Mouse (Mus musculus) liver, embryonic 13.5 days (tissue): ENCODE measurements around the gene A930004D18Rik. TPM values are rescaled to one million over a fixed set of nuclear protein-coding genes. Genes with fewer than 3 reads are reported as not detected.

Experiments used
- ATAC-seq: fragments of 200-750 bp; cut with Nextera tagmentation; 2 replicates; pipeline ENCODE4 v1.8.0; 2017; ENCODE audit warnings: low read depth, mild to moderate bottlenecking, moderate number of reproducible peaks, moderate library complexity
- DNase-seq: peaks from one replicate; pipeline ENCODE4 v3.0.0; 2022
- H3K27ac ChIP-seq: fragments of 300-500 bp; sonication (generic); 2 replicates; pipeline ENCODE4 v1.5.1; 2015; ENCODE audit warnings: moderate library complexity, mild to moderate bottlenecking, inconsistent platforms
- H3K27me3 ChIP-seq: fragments of 300-500 bp; sonication (generic); 2 replicates; pipeline ENCODE4 v1.6.1; 2015; ENCODE audit warnings: mild to moderate bottlenecking, inconsistent platforms
- H3K36me3 ChIP-seq: fragments of 300-500 bp; sonication (generic); 2 replicates; pipeline ENCODE4 v1.6.1; 2015; ENCODE audit warnings: mild to moderate bottlenecking, inconsistent platforms
- H3K4me1 ChIP-seq: fragments of 300-500 bp; sonication (generic); replicated peaks from 2 replicates; pipeline ENCODE4 v1.6.1; 2015; ENCODE audit warnings: inconsistent platforms
- H3K4me2 ChIP-seq: fragments of 300-500 bp; sonication (generic); 2 replicates; pipeline ENCODE4 v1.6.1; 2015; ENCODE audit warnings: inconsistent platforms, mild to moderate bottlenecking, moderate library complexity
- H3K4me3 ChIP-seq: fragments of 300-500 bp; sonication (generic); replicated peaks from 2 replicates; pipeline ENCODE4 v1.5.1; 2015; ENCODE audit warnings: mild to moderate bottlenecking, inconsistent platforms
- H3K9ac ChIP-seq: fragments of 300-500 bp; sonication (generic); 2 replicates; pipeline ENCODE4 v1.6.1; 2015; ENCODE audit warnings: mild to moderate bottlenecking, inconsistent platforms
- H3K9me3 ChIP-seq: fragments of 300-500 bp; sonication (generic); replicated peaks from 2 replicates; pipeline ENCODE4 v1.6.1; 2016; ENCODE audit warnings: inconsistent platforms
- WGBS: fragments of 180-500 bp; shearing (Covaris S2); methylation state at CpG from one replicate; pipeline ENCODE4 v1.1.7; 2015; ENCODE audit not compliant: insufficient replicate concordance; 5-methylcytosine and 5-hydroxymethylcytosine counted together
- polyA plus RNA-seq: library from polyadenylated mRNA; unstranded; fragments of >200 nt; fragmentation: Nextera tagmentation; extraction: Ambion mirVana; gene quantifications from 2 replicates; pipeline ENCODE4 v1.2.1, GENCODE M21; 2015

Gene A930004D18Rik
- polyA plus RNA-seq, 1 experiment from 2014 or later: 1.2 TPM

DNA sequence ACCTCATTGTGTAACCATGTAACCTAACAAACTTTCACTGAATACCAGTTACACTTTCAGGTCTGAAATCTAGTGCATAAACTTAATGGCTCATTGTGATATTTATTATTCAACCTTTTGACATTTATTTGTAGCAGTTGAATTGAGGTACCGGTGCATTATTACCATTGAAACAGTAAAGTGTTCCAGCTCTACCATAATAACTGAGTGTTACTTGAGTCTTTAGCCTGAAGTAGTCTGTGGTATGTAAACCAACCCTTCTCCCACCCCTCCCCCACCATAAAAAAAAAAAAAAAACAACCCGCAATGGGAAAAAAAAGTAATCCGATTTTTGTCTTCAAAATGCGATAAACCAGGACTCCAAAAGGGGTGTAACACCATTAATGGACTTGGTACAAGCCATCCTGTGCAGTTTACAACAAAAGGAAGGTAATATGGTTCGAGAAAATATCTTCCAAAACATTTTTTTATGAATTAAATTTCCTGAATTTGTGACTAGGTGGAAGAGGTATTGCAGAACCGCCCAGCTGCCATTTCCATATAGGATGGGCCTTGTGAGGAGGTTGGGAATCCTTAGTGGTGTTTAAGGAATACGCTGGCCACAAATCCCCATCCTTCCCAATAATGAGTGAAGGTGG is 7.7 kb upstream of the A930004D18Rik start:
- H3K4me3 ChIP-seq: peak overlapping the region; percentile 77; the same call in 1 of the 2 replicates
- H3K27me3 ChIP-seq: peaks cover 93% of the 10 kb centered on the region
- H3K9ac ChIP-seq: no peak overlapping the region
- H3K36me3 ChIP-seq: no peaks in the 10 kb centered on the region
- H3K4me1 ChIP-seq: peaks cover 53% of the 10 kb centered on the region
- H3K27ac ChIP-seq: no peak overlapping the region
- H3K9me3 ChIP-seq: no peaks in the 10 kb centered on the region
- DNase-seq (no peak), ATAC-seq (no peak)
- 35% methylated on average over 7 of the region's 7 CpGs for WGBS
- H3K4me2 ChIP-seq: peak overlapping the region; percentile 96

GRCm38 (mm10) chr2:18041199-18041885 is 3.8 kb upstream of the A930004D18Rik start:
- no peak for DNase-seq
- H3K4me1 ChIP-seq: peaks cover 23% of the 10 kb centered on the region
- peak; percentile 70 for ATAC-seq
- H3K4me3 ChIP-seq: no peak overlapping the region
- WGBS: 46% methylated on average over 14 of the region's 14 CpGs
- 0 out of 2 replicates have a peak overlapping the region, but pooled peaks have one; percentile 13 for H3K9ac ChIP-seq
- peak overlapping the region; percentile 50 for H3K27ac ChIP-seq
- no peaks in the 10 kb centered on the region for H3K36me3 ChIP-seq
- H3K9me3 ChIP-seq: no peaks in the 10 kb centered on the region
- H3K4me2 ChIP-seq: peak overlapping the region; percentile 19
- peaks cover 91% of the 10 kb centered on the region for H3K27me3 ChIP-seq

GRCm38 (mm10) chr2:18040347-18041160 is 3.0 kb upstream of the A930004D18Rik start:
- Histone ChIP-seq H3K4me1 (peaks cover 17% of the 10 kb centered on the region), H3K4me2 (peak overlapping the region; percentile 19), H3K27me3 (peaks cover 83% of the 10 kb centered on the region), H3K4me3 (no peak overlapping the region), H3K36me3 (no peaks in the 10 kb centered on the region), H3K9me3 (no peaks in the 10 kb centered on the region), H3K27ac (peak overlapping the region; percentile 70), H3K9ac (0 out of 2 replicates have a peak overlapping the region, but pooled peaks have one; percentile 17)
- no peak for DNase-seq
- WGBS: 67% methylated on average over 27 of the region's 27 CpGs
- ATAC-seq: peak; percentile 65

GRCm38 (mm10) chr2:18039566-18040290 is 2.2 kb upstream of the A930004D18Rik start:
- WGBS: 20% methylated on average over 46 of the region's 46 CpGs
- Histone ChIP-seq H3K4me3 (peak overlapping the region; percentile 17; the same call in 1 of the 2 replicates), H3K9ac (peak overlapping the region; percentile 51), H3K9me3 (no peaks in the 10 kb centered on the region), H3K36me3 (no peaks in the 10 kb centered on the region), H3K4me2 (peak overlapping the region; percentile 50), H3K27me3 (peaks cover 78% of the 10 kb centered on the region), H3K27ac (peak overlapping the region; percentile 70), H3K4me1 (peaks cover 17% of the 10 kb centered on the region)
- ATAC-seq (no peak), DNase-seq (no peak)

DNA sequence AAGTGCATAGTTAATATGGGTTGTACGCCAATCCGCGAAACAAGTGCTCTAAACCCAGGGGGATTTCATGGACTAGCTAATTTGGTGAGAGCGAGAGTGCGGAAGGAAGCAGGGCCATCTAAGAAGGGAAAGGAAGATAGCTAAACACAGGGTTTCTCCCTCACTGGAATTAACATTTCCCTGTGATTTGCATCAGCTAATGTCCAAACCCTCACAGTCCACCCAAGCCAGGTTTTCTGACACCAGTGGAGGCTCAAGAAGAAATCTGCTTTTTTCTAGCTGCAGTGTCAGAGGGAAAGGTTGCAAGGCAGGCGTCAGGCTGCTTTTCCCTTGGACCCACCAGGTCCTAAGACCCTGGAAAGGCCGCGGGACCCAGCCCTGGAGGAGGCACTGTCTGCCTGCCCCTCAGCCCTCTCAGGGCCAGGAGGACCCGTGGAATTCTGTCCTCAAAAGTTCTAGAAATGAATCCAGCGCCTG is 1.4 kb upstream of the A930004D18Rik start:
- Histone ChIP-seq H3K27ac (no peak overlapping the region), H3K36me3 (no peaks in the 10 kb centered on the region), H3K4me3 (no peak overlapping the region), H3K27me3 (peaks cover 80% of the 10 kb centered on the region), H3K9me3 (no peaks in the 10 kb centered on the region), H3K4me2 (no peak overlapping the region), H3K9ac (no peak overlapping the region), H3K4me1 (peaks cover 17% of the 10 kb centered on the region)
- DNase-seq: no peak
- no peak for ATAC-seq
- 58% methylated on average over 10 of the region's 10 CpGs for WGBS

DNA sequence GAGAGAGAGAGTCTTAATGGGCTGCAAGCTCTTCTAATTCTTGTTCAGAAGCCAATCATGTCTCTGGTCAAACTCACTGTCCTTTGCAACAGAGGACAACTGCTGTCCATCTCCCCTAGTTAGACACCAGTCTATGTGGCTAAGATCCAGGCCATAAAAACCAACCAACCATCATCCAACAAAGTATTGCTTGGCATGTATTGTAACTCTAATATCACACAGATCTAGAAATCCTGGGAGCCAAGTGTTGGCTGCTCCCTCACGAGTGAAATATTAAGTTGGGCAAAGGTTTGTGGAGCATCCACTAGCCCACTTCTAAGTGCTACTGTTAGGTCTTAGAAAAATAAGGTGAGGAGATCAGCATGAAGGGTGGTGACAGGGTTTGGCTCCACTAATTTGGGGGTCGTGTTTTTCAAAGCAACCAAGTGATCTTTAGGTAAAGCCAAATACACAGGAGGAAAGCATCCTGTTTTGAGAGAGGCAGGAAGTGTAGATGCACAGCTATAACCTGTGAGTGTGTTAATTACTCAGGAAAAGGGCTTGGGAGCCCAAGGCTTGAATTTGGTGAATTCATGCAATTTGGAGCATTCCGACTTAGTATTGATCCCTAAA is 710 bp upstream of the A930004D18Rik start:
- H3K9ac ChIP-seq: no peak overlapping the region
- no peak for DNase-seq
- no peak overlapping the region for H3K27ac ChIP-seq
- peaks cover 83% of the 10 kb centered on the region for H3K27me3 ChIP-seq
- WGBS: 48% methylated on average over 3 of the region's 3 CpGs
- H3K4me1 ChIP-seq: peaks cover 17% of the 10 kb centered on the region
- no peaks in the 10 kb centered on the region for H3K9me3 ChIP-seq
- no peak overlapping the region for H3K4me3 ChIP-seq
- ATAC-seq: no peak
- no peaks in the 10 kb centered on the region for H3K36me3 ChIP-seq
- H3K4me2 ChIP-seq: no peak overlapping the region

DNA sequence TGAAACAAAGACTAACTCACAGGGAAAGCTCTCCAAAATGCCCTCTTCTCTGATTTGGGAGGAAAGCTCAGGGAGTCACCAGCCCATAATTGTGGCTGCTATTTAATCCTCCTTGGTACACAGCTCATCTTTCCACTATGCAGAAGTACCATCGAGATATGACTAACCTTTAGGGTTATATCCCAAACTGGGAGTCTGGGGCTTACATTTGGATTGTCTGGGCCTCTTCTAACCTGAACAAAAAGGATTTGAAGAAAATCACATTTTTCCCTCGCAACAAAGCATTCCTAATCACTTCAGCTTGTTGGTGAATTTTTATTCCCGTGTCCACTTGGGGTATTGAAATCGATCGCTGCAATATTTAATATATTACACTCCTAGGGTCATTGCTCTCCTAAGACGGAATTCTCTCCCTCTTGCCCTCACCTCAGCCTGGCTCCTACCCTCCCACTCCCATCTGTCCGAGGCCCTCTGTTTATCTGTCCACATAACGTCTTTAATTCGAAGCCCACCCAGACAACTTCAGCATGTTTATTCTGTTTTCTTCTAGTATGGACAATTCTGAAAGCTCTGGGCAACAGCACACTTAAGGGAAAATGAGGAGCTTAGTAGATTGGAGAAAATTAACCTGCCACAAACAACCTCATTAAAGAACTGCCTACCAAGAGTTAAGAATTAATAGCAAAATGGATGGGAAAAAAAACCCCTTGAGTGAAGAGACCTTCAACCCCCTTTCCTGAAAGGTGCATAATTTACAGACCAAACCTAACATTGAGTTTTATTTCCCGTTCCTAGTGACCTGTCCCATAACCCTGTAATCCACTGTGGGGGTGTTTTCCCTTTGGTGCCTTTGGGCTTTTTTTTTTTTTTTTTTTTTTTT is 2.9 kb downstream of the A930004D18Rik start:
- peaks cover 15% of the 10 kb centered on the region for H3K4me1 ChIP-seq
- H3K27me3 ChIP-seq: peaks cover 85% of the 10 kb centered on the region

GRCm38 (mm10) chr2:18033166-18034108 is 4.1 kb downstream of the A930004D18Rik start:
- H3K27ac ChIP-seq: no peak overlapping the region
- DNase-seq (no peak), ATAC-seq (no peak)
- no peaks in the 10 kb centered on the region for H3K36me3 ChIP-seq
- WGBS: 67% methylated on average over 10 of the region's 10 CpGs
- H3K4me2 ChIP-seq: no peak overlapping the region
- no peak overlapping the region for H3K9ac ChIP-seq
- peaks cover 83% of the 10 kb centered on the region for H3K27me3 ChIP-seq
- H3K9me3 ChIP-seq: no peaks in the 10 kb centered on the region
- H3K4me3 ChIP-seq: no peak overlapping the region
- H3K4me1 ChIP-seq: peaks cover 19% of the 10 kb centered on the region

More for the DNA sequence above, 2.9 kb downstream of the A930004D18Rik start:
- Histone ChIP-seq H3K9me3 (no peaks in the 10 kb centered on the region), H3K27ac (no peak overlapping the region), H3K4me3 (no peak overlapping the region), H3K36me3 (no peaks in the 10 kb centered on the region), H3K4me2 (no peak overlapping the region), H3K9ac (no peak overlapping the region)
- DNase-seq (no peak), ATAC-seq (no peak)
- 68% methylated on average over 10 of the region's 10 CpGs for WGBS

DNA sequence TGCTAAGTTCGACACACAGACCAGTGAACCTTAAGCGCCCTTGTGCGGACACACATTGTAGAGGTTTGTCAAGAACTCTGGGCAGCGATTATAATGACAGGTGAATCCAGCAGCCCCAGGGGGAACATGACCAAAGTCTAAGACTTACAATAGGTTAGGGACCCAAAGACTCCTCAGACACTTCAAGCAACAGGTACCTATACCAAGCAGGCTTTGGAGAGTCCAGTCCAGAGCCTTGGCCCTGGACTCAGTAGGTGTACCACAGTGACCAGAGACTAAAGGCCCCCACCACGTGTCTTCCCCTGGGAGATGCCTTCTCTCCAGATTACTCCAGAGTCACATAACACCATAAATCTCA is 5.0 kb downstream of the A930004D18Rik start:
- DNase-seq (no peak), ATAC-seq (no peak)
- H3K36me3 ChIP-seq: no peaks in the 10 kb centered on the region
- H3K9me3 ChIP-seq: no peaks in the 10 kb centered on the region
- H3K4me1 ChIP-seq: peaks cover 28% of the 10 kb centered on the region
- 66% methylated on average over 5 of the region's 5 CpGs for WGBS
- no peak overlapping the region for H3K4me3 ChIP-seq
- no peak overlapping the region for H3K27ac ChIP-seq
- H3K27me3 ChIP-seq: peaks cover 83% of the 10 kb centered on the region
- H3K9ac ChIP-seq: no peak overlapping the region
- 0 out of 2 replicates have a peak overlapping the region, but pooled peaks have one; percentile 70 for H3K4me2 ChIP-seq
